Mouse (Mus musculus) CD8-positive naive resting alpha-beta T cell, adult 2 months (primary cell): ENCODE results near the gene Mob4.

Source experiments
- DNase-seq, 2 experiments: peaks; one replicate each; pipeline ENCODE4 v3.0.0; 2022; ENCODE audit warnings: low read depth in 2 of 2, low spot score in 2 of 2

Mob4 gene

DNA sequence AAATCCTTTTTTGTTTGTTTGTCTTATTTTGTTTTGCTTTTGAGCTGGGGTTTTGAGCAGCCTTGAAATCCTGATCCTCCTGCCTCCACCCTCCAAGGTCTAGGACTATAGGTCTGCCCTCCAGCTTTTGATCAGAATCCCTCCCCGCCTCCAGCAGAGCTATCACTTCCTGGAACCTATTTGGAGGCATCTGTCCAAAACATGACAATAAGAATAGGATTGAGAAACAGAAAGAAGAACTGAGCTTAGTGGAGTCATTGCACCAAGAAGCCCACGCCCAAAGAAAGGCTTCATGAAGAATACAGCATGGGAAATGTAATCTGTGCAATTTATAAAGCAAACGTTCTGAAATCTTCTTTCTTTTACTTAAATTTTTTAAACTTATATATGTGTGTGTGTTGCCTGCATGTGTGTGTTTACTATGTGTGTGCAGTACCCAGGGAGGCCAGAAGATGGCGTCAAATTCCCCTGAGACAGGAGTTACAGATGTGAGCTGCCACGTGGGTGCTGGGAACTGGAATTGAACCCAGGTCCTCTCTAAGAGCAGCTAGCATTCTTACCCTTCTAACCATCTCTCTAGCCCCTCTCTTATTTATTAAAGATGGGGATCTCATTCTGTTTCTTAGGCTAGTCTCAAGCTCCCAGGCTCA is 49.0 kb downstream of the Mob4 start:
- DNase-seq: no peak

DNA sequence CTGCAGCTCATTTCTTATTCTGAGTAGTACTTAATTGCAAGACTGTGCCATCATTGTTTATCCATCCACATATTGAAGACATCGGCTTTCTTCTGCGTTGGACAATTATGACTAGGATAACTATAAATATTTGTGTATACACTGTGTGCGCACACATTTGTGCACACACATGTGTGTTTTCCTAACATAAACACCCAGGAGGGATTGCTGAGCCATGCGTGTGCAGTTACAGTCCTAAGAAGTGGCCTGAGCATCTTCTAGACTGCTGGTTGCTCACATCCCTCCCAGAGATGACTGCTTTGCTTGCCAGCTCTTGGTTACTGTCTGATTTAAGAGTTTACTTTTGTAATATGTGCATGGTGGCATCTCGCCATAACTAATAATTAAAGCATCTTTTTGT is 51.4 kb downstream of the Mob4 start:
- DNase-seq: no peak

DNA sequence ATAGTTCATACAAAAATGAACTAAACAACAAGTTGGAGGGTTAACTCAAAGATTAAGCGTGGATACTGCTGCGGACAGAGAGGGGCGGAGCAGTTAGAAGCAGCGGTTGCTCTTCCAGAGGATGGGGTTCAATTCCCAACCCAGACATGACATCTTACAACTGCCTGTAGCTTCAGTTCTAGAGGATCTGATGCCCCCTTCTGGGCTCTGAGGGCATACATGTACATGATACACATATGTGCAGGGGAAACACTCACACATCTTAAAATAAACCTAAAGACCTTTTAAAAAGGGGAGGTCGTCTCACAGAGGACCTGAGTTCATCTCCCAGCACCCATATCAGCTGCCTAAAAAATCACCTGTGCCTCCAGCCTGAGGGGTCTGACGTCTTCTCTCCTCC is 54.7 kb downstream of the Mob4 start:
- no peak for DNase-seq

DNA sequence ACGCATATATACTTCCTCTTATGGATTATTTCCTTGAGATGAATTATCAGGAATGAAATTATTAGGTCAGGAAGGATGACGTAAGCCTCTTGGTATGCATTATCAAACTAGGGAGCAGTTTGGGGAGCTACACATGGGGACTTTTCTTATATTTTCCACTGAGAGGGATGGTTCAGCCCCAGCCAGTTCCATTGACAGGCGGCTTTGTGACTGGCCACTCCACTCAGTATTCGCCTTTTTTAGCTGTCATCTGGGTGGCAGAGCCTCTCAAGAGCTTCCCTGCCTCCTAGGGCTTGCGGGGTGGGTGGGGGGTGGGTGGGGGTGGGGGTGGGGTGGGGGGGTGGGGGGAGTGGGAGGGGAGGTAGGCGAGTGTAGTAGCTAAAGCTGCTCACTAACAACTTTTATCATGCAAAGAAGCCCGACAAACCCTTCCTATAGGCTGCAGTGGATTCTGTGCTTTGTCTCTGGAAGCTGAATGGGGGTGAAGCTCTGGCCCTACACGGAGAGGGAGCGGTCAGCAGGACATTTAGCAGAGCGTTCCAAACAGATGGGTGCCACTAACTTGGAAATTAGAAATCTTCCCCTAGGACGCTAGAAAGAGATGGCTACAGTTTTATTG is 55.7 kb downstream of the Mob4 start:
- no peak for DNase-seq

DNA sequence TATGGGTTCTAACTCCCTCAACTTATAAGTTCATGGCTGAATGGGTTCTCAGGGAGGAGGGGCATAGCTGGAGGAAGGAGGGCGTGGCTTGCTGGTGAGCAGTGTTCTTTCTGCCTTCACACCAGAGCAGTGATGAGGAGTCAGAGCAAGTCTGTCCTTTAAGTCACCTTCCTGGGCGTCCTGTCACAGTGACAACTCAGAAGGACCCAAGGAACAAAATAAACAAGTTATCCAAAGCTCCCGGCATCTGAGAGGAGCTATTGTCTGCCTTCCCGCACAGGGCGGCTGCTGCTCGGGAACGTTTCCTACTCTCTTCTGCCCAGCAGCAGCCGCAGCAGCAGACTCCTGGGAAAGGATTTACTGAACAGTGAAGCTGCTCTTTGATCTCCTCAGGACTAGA is 61.0 kb downstream of the Mob4 start:
- no peak for DNase-seq

DNA sequence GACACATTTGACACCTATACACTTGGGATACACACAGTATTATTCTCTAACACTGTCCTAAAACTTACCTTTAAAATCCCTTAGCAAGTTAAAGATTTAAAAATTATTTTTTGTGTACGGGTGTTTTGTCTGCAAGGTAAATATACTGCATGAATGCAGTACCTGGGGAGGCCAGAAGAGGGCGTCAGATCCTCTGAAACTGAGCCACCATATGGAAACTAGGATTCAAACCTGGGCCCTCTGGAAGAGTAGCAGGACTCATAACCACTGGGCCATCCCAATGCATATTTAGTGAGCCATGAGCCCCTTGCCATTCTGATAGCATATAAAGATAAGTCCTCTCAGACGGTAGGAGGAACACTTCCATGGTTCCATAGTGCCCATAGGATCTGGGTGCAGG is 61.8 kb downstream of the Mob4 start:
- peak; percentile 10 to 31 for DNase-seq

DNA sequence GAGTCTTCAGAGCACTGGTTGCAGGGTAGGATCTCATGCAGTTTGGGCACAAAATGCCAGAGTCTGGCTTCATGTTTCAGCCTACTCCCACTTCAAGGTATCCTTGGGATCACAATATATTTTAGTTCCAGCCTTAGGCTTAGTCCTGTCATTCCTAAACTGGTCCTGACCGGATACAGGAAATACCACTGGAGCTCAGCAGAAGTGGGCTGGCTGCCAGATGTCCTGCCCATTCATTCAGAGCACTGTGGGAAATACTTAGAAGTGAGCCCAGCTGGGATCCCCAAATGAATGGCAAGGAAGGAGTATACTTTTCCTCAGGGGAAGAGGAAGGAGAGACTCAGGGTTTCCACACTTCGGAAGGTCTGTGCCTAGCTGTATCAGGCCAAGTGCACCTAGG is 62.3 kb downstream of the Mob4 start:
- no peak for DNase-seq

DNA sequence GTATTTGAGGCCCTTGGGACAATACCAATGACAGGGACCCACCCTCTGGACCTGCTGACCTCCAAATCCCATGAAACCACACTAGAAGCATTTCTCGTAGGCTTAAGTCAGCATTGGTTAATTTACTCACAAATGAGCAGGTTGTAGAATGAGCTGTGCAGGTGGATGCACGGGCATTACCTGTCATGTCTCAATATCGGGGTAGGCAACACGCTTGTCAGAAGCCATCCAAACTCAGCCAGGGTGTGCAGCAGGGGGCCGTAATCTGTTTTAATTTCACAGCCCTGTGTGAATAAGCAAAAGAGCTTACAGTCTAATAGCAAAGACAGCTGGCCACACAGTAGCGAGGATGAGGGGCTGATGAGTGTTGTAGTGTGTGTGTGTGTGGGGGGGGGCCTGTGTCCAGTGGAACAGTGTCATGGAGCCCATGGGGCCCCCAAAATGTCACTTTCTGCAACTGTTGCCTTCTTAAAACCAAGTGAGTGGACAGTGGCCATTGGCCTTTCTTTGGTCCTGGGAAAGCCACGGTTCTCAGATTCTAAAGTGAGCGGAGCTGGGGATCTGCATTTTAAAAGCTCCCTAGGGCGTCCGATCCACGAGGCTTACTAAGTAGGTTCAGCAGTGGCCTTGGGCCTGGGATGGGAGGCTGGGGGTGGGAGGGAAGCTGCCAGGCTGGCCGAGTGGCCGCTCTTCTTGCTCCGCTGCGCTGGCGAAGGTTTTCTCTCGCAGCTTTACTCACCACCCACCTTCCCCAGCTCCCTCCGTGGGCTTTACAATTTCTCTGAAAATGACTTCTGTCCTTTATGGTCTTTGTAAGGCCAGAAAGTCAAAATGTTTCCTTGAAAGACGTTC is 63.3 kb downstream of the Mob4 start:
- no peak for DNase-seq

DNA sequence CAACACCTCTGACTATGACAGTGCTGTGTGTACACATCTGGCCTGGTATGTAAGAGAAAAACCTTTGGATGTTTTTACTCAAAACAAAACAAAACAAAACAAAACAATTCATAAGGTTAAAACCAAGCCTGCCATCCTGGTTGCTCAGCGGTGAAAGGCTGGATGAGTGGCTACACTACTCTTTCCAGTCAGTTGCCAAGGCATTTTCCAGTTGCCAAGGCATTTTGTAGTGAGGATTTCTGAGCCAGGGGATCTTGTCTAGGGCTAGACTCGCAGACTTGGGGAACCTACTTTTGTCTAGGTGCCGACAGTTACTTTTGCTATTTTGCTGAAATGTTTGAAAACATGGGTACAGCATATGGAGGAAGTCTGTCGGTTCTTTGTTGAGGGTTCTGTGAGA is 64.0 kb downstream of the Mob4 start:
- no peak for DNase-seq

DNA sequence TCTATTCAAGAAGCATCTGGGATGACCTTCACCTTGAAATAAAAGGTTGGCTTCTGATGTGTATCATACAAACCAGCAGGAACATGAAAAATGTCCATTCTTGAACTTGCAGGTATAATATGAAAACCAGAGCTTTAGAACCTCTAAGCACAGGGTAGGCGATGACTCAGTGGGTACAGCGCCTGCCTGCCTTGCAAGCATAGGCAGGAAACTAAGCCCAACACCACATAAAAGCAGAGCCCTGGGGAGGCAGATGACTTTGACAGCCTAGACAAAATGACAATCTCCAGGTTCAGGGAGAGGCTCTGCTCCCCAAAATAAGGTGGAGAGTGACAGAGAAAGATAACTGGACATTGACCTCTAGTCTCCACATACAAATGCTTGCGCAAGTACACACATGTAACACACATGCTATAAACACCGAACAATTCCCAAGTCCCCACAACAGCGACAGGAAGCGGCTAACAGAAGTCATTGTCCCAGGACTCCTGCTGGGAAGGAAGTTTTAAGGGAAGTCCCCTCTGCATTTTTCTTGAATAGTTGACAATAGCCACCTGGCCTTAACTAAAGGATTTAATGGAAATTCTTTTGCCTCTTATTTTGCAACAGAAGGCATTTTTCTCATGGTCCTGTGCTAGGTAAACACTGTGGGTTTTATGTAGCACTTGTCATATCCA is 65.4 kb downstream of the Mob4 start:
- peak in 1 of 2 experiments; percentile 20 for DNase-seq

DNA sequence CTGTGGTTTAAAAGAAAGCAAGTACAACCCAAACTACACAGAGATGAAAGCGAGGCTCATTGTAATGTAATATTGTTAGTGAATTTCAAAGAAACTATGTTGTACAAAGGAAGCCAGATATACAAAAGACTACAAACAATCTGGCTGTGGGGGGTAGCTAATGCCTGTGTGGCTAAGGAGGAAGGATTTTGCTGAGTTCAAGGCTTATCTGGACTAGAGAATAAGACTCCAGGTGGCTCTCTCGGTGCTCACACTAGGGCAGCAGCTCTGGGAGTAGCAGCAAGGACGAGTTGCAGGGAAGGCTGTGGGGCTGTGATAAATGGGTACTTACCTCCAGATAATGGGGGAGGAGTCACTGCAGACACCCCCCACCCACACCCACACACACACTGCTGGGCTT is 67.7 kb downstream of the Mob4 start:
- DNase-seq: no peak

DNA sequence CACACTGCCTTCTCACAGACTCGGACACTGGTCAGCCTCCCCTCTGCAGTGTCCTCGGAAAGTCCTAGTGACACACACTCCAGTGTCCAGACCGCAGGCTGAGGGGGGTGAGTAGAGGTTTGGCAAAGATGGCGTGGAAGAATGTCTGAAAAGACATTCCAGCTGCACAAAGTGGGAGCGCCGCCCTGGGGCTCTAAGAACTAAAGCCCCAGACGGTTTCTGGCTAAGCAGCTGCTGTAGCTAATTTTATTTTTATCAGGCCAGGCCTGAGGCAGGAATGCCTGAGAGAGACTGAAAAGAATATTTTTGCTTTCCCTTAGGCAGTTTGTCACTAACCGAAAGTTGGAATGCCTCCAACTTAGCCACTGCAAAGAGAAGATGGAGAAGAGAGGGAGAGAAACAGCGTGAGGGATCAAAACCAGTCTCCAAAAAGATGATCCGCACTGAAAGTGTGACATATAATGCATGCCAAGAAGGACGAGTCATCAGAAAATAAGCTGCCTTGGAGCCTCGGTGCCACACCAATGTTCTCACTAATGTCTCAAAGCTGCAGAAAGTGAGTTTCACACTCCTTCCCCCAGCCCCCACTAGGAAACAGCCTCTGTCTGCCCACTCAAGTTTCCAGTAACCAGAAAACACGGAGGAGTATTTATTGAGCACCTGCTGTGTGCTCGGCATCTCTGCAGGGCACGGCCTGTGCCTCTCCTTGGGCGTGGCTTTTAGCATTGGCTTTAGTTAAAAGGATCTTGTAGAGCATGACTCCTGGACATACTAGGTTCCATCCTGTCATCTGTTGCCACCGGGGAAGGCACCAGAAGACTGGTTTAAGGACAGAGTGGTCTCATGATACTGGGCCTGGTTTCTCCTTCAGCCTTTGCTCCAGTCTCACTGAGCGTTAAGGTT is 71.1 kb downstream of the Mob4 start:
- no peak for DNase-seq
